Mouse (Mus musculus): ENCODE measurements around the gene Gpr150. TPM values are rescaled to one million over a fixed set of nuclear protein-coding genes. Genes with fewer than 3 reads are reported as not detected.

Gene Gpr150
- polyA plus RNA-seq (2012; rRNA removed), result 1.4 and 1.6 TPM in 2 replicates

DNA sequence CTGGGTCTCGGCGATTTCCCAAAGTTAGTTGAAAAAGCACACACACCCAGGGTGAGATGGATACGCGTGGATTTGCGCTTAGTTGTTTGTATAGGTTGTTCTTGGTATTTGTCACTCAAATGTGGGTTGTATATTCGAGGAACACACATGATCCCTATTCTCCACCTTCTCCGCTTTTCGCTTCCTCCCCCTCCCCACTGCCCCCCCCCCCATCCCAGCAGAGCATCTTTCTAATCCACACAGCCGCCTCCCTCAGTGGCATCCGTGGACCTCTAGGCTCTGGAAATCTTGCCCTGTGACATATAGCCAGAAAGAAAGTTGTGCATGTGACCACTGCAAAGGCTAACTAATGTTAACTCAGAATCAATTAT lies at the start of gene Gpr150:
TSS of gene Gpr150 (minus strand) at position 101 of the 371 bp plus-strand sequence.

GRCm38 (mm10) chr13:76098493-76099303 lies 41.9 kb upstream of the Gpr150 start, which contains the start of the genes Arsk and Ttc37:
Arsk (minus strand) TSS chr13:76098660.
Ttc37 (plus strand) TSS chr13:76098734.

DNA sequence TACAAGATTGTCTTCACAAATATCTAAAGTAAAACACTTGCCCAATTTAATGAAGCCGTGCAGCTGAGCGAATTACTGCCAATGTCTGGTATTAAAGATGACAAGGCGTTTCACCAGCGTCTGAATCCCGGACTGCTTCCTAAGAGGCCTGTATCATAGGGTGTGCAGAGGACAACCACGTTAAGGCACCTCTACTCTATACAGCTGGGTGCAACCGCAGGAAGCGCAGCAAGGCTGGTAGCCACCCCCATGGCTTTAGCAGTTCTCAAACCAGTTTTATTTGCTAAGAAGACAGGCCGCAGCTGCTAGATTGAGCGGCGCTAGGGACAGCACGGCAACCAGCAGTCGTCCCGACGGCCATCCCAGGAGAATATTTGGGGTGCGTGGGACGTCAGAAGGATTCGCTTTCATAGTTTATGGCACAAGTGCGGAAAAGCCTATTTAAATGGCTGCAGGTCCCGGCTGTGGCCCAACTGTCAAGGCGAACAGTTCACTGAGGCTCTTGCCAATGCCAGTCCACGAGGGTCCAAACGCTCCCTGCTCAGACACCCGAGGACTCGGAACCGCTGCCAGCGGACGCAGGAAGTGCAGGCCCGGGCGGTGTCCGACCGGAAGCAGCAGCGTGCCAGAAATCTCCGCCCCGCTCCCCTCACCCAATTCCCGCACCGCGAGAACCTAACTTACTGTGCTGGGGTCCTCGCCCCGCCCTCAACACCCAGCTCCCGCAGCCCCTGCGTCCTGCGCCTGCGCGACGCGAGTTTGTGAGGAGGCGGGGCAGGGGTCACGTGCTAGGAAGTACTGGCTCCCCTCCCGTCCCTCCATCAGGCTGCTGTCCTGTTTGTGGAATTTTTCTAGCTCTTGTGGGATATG lies 38.6 kb downstream of the Gpr150 start, which contains the start of gene Rfesd:
TSS of gene Rfesd (minus strand) at position 746 of the 870 bp plus-strand sequence.

Other genes with a start within 250 kb of the Gpr150 start
- 19.6 and 26.8 TPM in 2 replicates for gene Glrx, start 217.1 kb downstream of the Gpr150 start, polyA plus RNA-seq (2012; rRNA removed)
- 1.9 and 2.1 TPM in 2 replicates for gene Rhobtb3, start 113.1 kb downstream of the Gpr150 start, polyA plus RNA-seq (2012; rRNA removed)
- gene Spata9, start 89.8 kb downstream of the Gpr150 start, polyA plus RNA-seq (2012; rRNA removed), result 0.07 TPM in 1 of 2 replicates, not detected in the other
- 52.1 and 54.4 TPM in 2 replicates for gene Rfesd, start 38.3 kb downstream of the Gpr150 start, polyA plus RNA-seq (2012; rRNA removed)
- gene Arsk, start 41.7 kb upstream of the Gpr150 start, polyA plus RNA-seq (2012; rRNA removed), result 1.4 and 1.9 TPM in 2 replicates
- 4.2 and 4.4 TPM in 2 replicates for gene Ttc37, start 41.7 kb upstream of the Gpr150 start, polyA plus RNA-seq (2012; rRNA removed)
- gene Fam81b, start 248.1 kb upstream of the Gpr150 start, polyA plus RNA-seq (2012; rRNA removed), result not detected in 2 replicates

Measured in liver, embryonic 14 days (tissue).